Mouse (Mus musculus) heart, embryonic 15.5 days (tissue): ENCODE data around the gene Dmrtb1. TPM values are rescaled to one million over a fixed set of nuclear protein-coding genes. Genes with fewer than 3 reads are reported as not detected.

Experiments used
- ATAC-seq: fragments of 200-750 bp; cut with Nextera tagmentation; replicated peaks from 2 replicates; pipeline ENCODE4 v1.8.0; 2017; ENCODE audit warnings: low read depth, moderate TSS enrichment; ENCODE audit not compliant: insufficient number of reproducible peaks, insufficient read depth, low FRiP score
- H3K27ac ChIP-seq: fragments of 300-500 bp; sonication (generic); 2 replicates; pipeline ENCODE4 v1.5.1; 2015; ENCODE audit warnings: mild to moderate bottlenecking, inconsistent platforms
- H3K27me3 ChIP-seq: fragments of 300-500 bp; sonication (generic); 2 replicates; pipeline ENCODE4 v1.6.1; 2015; ENCODE audit warnings: inconsistent platforms
- H3K36me3 ChIP-seq: fragments of 300-500 bp; sonication (generic); 2 replicates; pipeline ENCODE4 v1.6.1; 2015; ENCODE audit warnings: mild to moderate bottlenecking, inconsistent platforms
- H3K4me1 ChIP-seq: fragments of 300-500 bp; sonication (generic); replicated peaks from 2 replicates; pipeline ENCODE4 v1.6.1; 2015; ENCODE audit warnings: inconsistent platforms
- H3K4me2 ChIP-seq: fragments of 300-500 bp; sonication (generic); 2 replicates; pipeline ENCODE4 v1.6.1; 2015; ENCODE audit warnings: inconsistent platforms, mild to moderate bottlenecking, moderate library complexity
- H3K4me3 ChIP-seq: fragments of 300-500 bp; sonication (generic); 2 replicates; pipeline ENCODE4 v1.5.1; 2015; ENCODE audit warnings: mild to moderate bottlenecking, inconsistent platforms
- H3K9ac ChIP-seq: fragments of 300-500 bp; sonication (generic); 2 replicates; pipeline ENCODE4 v1.6.1; 2015; ENCODE audit warnings: mild to moderate bottlenecking, inconsistent platforms
- H3K9me3 ChIP-seq: fragments of 300-500 bp; sonication (generic); replicated peaks from 2 replicates; pipeline ENCODE4 v1.6.1; 2016; ENCODE audit warnings: inconsistent platforms
- WGBS: fragments of 180-500 bp; shearing (Covaris S2); methylation state at CpG from one replicate; pipeline ENCODE4 v1.1.7; 2015; ENCODE audit warnings: mixed read lengths; 5-methylcytosine and 5-hydroxymethylcytosine counted together
- polyA plus RNA-seq: library from polyadenylated mRNA; unstranded; fragments of >200 nt; fragmentation: Nextera tagmentation; extraction: Ambion mirVana; gene quantifications from 2 replicates; pipeline ENCODE4 v1.2.1, GENCODE M21; 2015

Dmrtb1 gene
- not detected in 2 replicates for polyA plus RNA-seq

- no peak for ATAC-seq
- Histone ChIP-seq H3K27ac (no peak within 1 kb of the TSS), H3K4me3 (no peak within 1 kb of the TSS), H3K36me3 (no peaks in the 10 kb centered on the region), H3K4me1 (peaks cover 7% of the 10 kb centered on the region; the same call in 1 of the 2 replicates), H3K4me2 (no peak within 1 kb of the TSS), H3K9me3 (no peaks in the 10 kb centered on the region), H3K9ac (no peak within 1 kb of the TSS), H3K27me3 (peaks cover 13% of the 10 kb centered on the region)
- 78% methylated on average over 14 of the region's 14 CpGs for WGBS
Measured at GRCm38 (mm10) chr4:107684130-107684529, at the start of gene Dmrtb1. TSS of gene Dmrtb1 (minus strand) at chr4:107684230.

GRCm38 (mm10) chr4:107733603-107734002 is 49.6 kb upstream of the Dmrtb1 start:
- ATAC-seq: no peak
- WGBS: 28% methylated on average over 3 of the region's 3 CpGs
- H3K4me2 ChIP-seq: no peak overlapping the region
- no peaks in the 10 kb centered on the region for H3K36me3 ChIP-seq
- H3K9ac ChIP-seq: no peak overlapping the region
- no peak overlapping the region for H3K4me3 ChIP-seq
- no peaks in the 10 kb centered on the region for H3K9me3 ChIP-seq
- no peaks in the 10 kb centered on the region; the same call in 1 of the 2 replicates for H3K4me1 ChIP-seq
- H3K27me3 ChIP-seq: peaks cover 22% of the 10 kb centered on the region
- no peak overlapping the region for H3K27ac ChIP-seq

- ATAC-seq: no peak
- Histone ChIP-seq H3K27me3 (peaks cover 18% of the 10 kb centered on the region), H3K4me1 (no peaks in the 10 kb centered on the region; the same call in 1 of the 2 replicates), H3K4me2 (no peak overlapping the region), H3K27ac (no peak overlapping the region), H3K9me3 (no peaks in the 10 kb centered on the region), H3K36me3 (no peaks in the 10 kb centered on the region), H3K4me3 (no peak overlapping the region), H3K9ac (no peak overlapping the region)
- WGBS: 26% methylated on average over 4 of the region's 4 CpGs
Measured at GRCm38 (mm10) chr4:107732624-107733023, 48.6 kb upstream of the Dmrtb1 start.

DNA sequence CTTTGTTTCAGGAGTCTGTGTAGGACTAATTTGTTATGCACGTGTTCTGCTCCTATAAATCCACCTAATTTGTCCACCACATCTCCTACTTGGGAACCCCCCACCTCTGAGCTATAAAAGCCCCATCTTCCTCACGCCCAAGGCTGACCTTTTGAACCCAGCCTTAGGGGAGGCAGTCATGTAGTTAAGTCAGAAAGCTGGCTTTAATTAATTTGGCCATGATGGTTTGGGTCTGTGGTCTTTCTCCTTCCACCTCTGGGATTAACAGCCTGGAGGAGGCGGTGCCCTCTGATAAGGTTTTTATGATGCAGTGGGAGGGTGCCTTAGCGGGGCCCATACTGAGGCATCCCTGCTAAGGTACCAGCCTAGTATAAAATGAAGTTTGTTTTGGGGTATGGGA is 48.2 kb upstream of the Dmrtb1 start:
- no peak overlapping the region for H3K27ac ChIP-seq
- 43% methylated on average over 4 of the region's 4 CpGs for WGBS
- H3K9ac ChIP-seq: no peak overlapping the region
- no peak overlapping the region for H3K4me2 ChIP-seq
- ATAC-seq: no peak
- H3K27me3 ChIP-seq: peaks cover 18% of the 10 kb centered on the region
- no peaks in the 10 kb centered on the region; the same call in 1 of the 2 replicates for H3K4me1 ChIP-seq
- H3K36me3 ChIP-seq: no peaks in the 10 kb centered on the region
- H3K4me3 ChIP-seq: no peak overlapping the region
- H3K9me3 ChIP-seq: no peaks in the 10 kb centered on the region

DNA sequence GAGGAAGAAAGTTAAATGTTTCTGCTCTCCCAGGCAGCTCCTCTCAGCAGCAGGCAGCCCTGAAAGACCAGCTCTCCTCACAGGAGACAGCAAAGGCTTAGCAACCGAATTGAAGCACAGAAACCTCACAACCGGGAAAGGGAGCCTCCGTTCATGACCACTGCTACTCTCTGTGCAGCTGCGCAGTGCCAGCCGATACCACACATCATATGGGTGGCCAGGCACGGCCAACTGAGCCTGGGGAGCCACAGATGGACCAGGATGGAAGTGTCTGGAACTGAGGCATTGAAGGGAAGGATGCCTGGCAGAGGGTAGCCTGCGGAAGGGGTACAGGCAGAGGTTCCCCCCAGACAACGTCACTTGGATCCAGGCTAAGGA is 47.0 kb upstream of the Dmrtb1 start:
- no peaks in the 10 kb centered on the region; the same call in 1 of the 2 replicates for H3K4me1 ChIP-seq
- no peak overlapping the region for H3K27ac ChIP-seq
- peaks cover 18% of the 10 kb centered on the region for H3K27me3 ChIP-seq
- H3K4me2 ChIP-seq: no peak overlapping the region
- WGBS: 67% methylated on average over 8 of the region's 8 CpGs
- no peaks in the 10 kb centered on the region for H3K9me3 ChIP-seq
- ATAC-seq: no peak
- H3K9ac ChIP-seq: no peak overlapping the region
- H3K4me3 ChIP-seq: no peak overlapping the region
- H3K36me3 ChIP-seq: no peaks in the 10 kb centered on the region

GRCm38 (mm10) chr4:107730391-107731087 is 46.5 kb upstream of the Dmrtb1 start:
- peaks cover 18% of the 10 kb centered on the region for H3K27me3 ChIP-seq
- no peak overlapping the region for H3K9ac ChIP-seq
- H3K4me1 ChIP-seq: no peaks in the 10 kb centered on the region; the same call in 1 of the 2 replicates
- H3K4me2 ChIP-seq: no peak overlapping the region
- no peak overlapping the region for H3K4me3 ChIP-seq
- H3K36me3 ChIP-seq: no peaks in the 10 kb centered on the region
- H3K9me3 ChIP-seq: no peaks in the 10 kb centered on the region
- 78% methylated on average over 15 of the region's 15 CpGs for WGBS
- ATAC-seq: no peak
- no peak overlapping the region for H3K27ac ChIP-seq

- Histone ChIP-seq H3K36me3 (no peaks in the 10 kb centered on the region), H3K27ac (no peak overlapping the region), H3K9ac (no peak overlapping the region), H3K4me3 (no peak overlapping the region), H3K4me1 (no peaks in the 10 kb centered on the region), H3K27me3 (peaks cover 3% of the 10 kb centered on the region; the same call in 1 of the 2 replicates), H3K4me2 (no peak overlapping the region), H3K9me3 (no peaks in the 10 kb centered on the region)
- 56% methylated on average over 9 of the region's 9 CpGs for WGBS
- ATAC-seq: no peak
Measured at GRCm38 (mm10) chr4:107725432-107725831, 41.4 kb upstream of the Dmrtb1 start.

GRCm38 (mm10) chr4:107720043-107720830 is 36.2 kb upstream of the Dmrtb1 start:
- H3K4me1 ChIP-seq: no peaks in the 10 kb centered on the region
- no peak overlapping the region for H3K4me3 ChIP-seq
- H3K27ac ChIP-seq: no peak overlapping the region
- no peaks in the 10 kb centered on the region for H3K36me3 ChIP-seq
- H3K27me3 ChIP-seq: peaks cover 3% of the 10 kb centered on the region; the same call in 1 of the 2 replicates
- WGBS: 68% methylated on average over 11 of the region's 11 CpGs
- no peaks in the 10 kb centered on the region for H3K9me3 ChIP-seq
- no peak overlapping the region for H3K9ac ChIP-seq
- ATAC-seq: no peak
- H3K4me2 ChIP-seq: no peak overlapping the region

GRCm38 (mm10) chr4:107719161-107719560 is 35.1 kb upstream of the Dmrtb1 start:
- ATAC-seq: no peak
- 46% methylated on average over 5 of the region's 5 CpGs for WGBS
- H3K4me2 ChIP-seq: no peak overlapping the region

DNA sequence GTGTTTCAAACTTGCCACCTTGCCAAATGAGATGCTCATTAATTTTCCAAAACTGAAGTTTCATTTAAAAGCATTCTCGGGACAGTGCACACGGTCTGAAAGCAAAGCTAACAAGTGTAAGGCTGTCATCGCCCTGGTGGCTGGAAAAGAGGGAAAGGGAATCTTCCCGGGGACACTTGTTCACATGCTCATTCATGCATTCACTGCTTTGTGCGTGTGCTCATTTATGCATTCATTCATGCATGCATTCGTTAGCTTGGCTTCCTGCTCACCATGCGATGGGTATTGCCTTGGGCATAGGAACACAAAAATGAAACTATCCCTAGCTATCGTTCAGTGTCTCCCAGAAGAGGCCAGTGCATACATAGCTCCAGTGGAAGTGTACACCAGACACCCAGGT is 34.7 kb upstream of the Dmrtb1 start:
- no peak overlapping the region for H3K9ac ChIP-seq
- no peak overlapping the region for H3K27ac ChIP-seq
- 68% methylated on average over 8 of the region's 8 CpGs for WGBS
- no peak for ATAC-seq
- no peaks in the 10 kb centered on the region for H3K36me3 ChIP-seq
- no peak overlapping the region for H3K4me2 ChIP-seq
- no peaks in the 10 kb centered on the region for H3K4me1 ChIP-seq
- peaks cover 3% of the 10 kb centered on the region; the same call in 1 of the 2 replicates for H3K27me3 ChIP-seq
- H3K4me3 ChIP-seq: no peak overlapping the region
- no peaks in the 10 kb centered on the region for H3K9me3 ChIP-seq

More at GRCm38 (mm10) chr4:107719161-107719560, 35.1 kb upstream of the Dmrtb1 start:
- Histone ChIP-seq H3K4me3 (no peak overlapping the region), H3K4me1 (no peaks in the 10 kb centered on the region), H3K27ac (no peak overlapping the region), H3K9ac (no peak overlapping the region), H3K9me3 (no peaks in the 10 kb centered on the region), H3K36me3 (no peaks in the 10 kb centered on the region), H3K27me3 (peaks cover 3% of the 10 kb centered on the region; the same call in 1 of the 2 replicates)

DNA sequence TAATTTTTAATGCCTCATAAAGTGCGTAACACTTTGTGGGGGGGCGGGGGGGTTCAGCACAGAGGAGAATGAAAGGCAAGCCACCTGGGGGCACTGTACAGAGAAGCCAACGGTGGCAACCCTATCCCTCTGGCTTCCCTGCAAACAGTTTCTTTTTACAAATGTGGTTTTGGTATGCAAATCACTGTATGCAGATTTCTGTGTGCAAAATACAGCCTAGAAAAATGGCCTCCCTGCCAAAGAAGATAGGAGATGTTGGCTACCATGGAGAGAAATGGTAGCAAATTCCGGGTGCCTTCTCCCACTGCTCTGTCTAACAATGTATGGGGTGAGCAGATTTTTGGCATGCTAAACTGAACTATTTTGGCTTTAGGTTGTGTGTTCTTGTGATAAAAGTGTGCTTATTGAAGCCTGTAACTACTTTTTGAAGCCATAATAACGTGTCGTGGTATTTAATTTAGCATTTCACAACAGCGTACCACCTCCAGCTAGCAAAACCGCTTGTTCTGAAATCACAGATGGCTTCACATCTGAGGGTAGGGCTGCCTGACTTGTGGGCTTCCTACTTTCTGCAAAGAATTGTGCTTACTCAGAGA is 33.8 kb upstream of the Dmrtb1 start:
- Histone ChIP-seq H3K4me2 (no peak overlapping the region), H3K27ac (no peak overlapping the region), H3K9me3 (no peaks in the 10 kb centered on the region), H3K4me3 (no peak overlapping the region), H3K9ac (no peak overlapping the region), H3K27me3 (peaks cover 1% of the 10 kb centered on the region; the same call in 1 of the 2 replicates), H3K4me1 (no peaks in the 10 kb centered on the region), H3K36me3 (no peaks in the 10 kb centered on the region)
- 72% methylated on average over 8 of the region's 8 CpGs for WGBS
- no peak for ATAC-seq
